Mouse (Mus musculus): ENCODE results near the gene Fignl2.

The Fignl2 gene

GRCm38 (mm10) chr15:101047194-101047555 is 31.2 kb downstream of the Fignl2 start, which contains the start of gene Gm47841:
Gm47841 (minus strand) TSS chr15:101047397.
- in situ Hi-C loops (cut with MboI; ENCODE audit: low pct_unique_long_range_greater_than_20kb in 1 of 2, low sequenced_read_pairs in 2 of 2, unreplicated experiment in 1 of 2), result no loop called here

- in situ Hi-C loops (cut with MboI; ENCODE audit: low pct_unique_long_range_greater_than_20kb in 1 of 2, low sequenced_read_pairs in 2 of 2, unreplicated experiment in 1 of 2), result no loop called here
These were observed 31.7 kb downstream of the Fignl2 start for GRCm38 (mm10) chr15:101046527-101047193.

GRCm38 (mm10) chr15:101046039-101046526 is 32.3 kb downstream of the Fignl2 start:
- in situ Hi-C loops (cut with MboI; ENCODE audit: low pct_unique_long_range_greater_than_20kb in 1 of 2, low sequenced_read_pairs in 2 of 2, unreplicated experiment in 1 of 2), result no loop called here

GRCm38 (mm10) chr15:101044531-101044930 is 33.8 kb downstream of the Fignl2 start:
- in situ Hi-C loops (cut with MboI; ENCODE audit: low pct_unique_long_range_greater_than_20kb in 1 of 2, low sequenced_read_pairs in 2 of 2, unreplicated experiment in 1 of 2), result no loop called here

GRCm38 (mm10) chr15:101042613-101043012 is 35.8 kb downstream of the Fignl2 start:
- in situ Hi-C loops (cut with MboI; ENCODE audit: low pct_unique_long_range_greater_than_20kb in 1 of 2, low sequenced_read_pairs in 2 of 2, unreplicated experiment in 1 of 2), result no loop called here

GRCm38 (mm10) chr15:101041966-101042365 is 36.4 kb downstream of the Fignl2 start:
- in situ Hi-C loops (cut with MboI; ENCODE audit: low pct_unique_long_range_greater_than_20kb in 1 of 2, low sequenced_read_pairs in 2 of 2, unreplicated experiment in 1 of 2), result no loop called here

- in situ Hi-C loops (cut with MboI; ENCODE audit: low pct_unique_long_range_greater_than_20kb in 1 of 2, low sequenced_read_pairs in 2 of 2, unreplicated experiment in 1 of 2), result no loop called here
These were observed 38.7 kb downstream of the Fignl2 start for GRCm38 (mm10) chr15:101039651-101040050.

GRCm38 (mm10) chr15:101028960-101029359 is 49.4 kb downstream of the Fignl2 start:
- in situ Hi-C loops (cut with MboI; ENCODE audit: low pct_unique_long_range_greater_than_20kb in 1 of 2, low sequenced_read_pairs in 2 of 2, unreplicated experiment in 1 of 2), result no loop called here

GRCm38 (mm10) chr15:101011352-101011751 is 67.0 kb downstream of the Fignl2 start:
- in situ Hi-C loops (cut with MboI; ENCODE audit: low pct_unique_long_range_greater_than_20kb in 1 of 2, low sequenced_read_pairs in 2 of 2, unreplicated experiment in 1 of 2), result no loop called here

- in situ Hi-C loops (cut with MboI; ENCODE audit: low pct_unique_long_range_greater_than_20kb in 1 of 2, low sequenced_read_pairs in 2 of 2, unreplicated experiment in 1 of 2), result no loop called here
These were observed 69.9 kb downstream of the Fignl2 start for GRCm38 (mm10) chr15:101008386-101009010.

- in situ Hi-C loops (cut with MboI; ENCODE audit: low pct_unique_long_range_greater_than_20kb in 1 of 2, low sequenced_read_pairs in 2 of 2, unreplicated experiment in 1 of 2), result no loop called here
These were observed 71.1 kb downstream of the Fignl2 start for GRCm38 (mm10) chr15:101007236-101007635.

- in situ Hi-C loops (cut with MboI; ENCODE audit: low pct_unique_long_range_greater_than_20kb in 1 of 2, low sequenced_read_pairs in 2 of 2, unreplicated experiment in 1 of 2), result no loop called here
These were observed 71.9 kb downstream of the Fignl2 start for GRCm38 (mm10) chr15:101006251-101007040.

- in situ Hi-C loops (cut with MboI; ENCODE audit: low pct_unique_long_range_greater_than_20kb in 1 of 2, low sequenced_read_pairs in 2 of 2, unreplicated experiment in 1 of 2), result no loop called here
These were observed 72.7 kb downstream of the Fignl2 start for GRCm38 (mm10) chr15:101005717-101006116.

GRCm38 (mm10) chr15:101004538-101004937 is 73.8 kb downstream of the Fignl2 start:
- in situ Hi-C loops (cut with MboI; ENCODE audit: low pct_unique_long_range_greater_than_20kb in 1 of 2, low sequenced_read_pairs in 2 of 2, unreplicated experiment in 1 of 2), result no loop called here

GRCm38 (mm10) chr15:101002466-101002865 is 75.9 kb downstream of the Fignl2 start:
- in situ Hi-C loops (cut with MboI; ENCODE audit: low pct_unique_long_range_greater_than_20kb in 1 of 2, low sequenced_read_pairs in 2 of 2, unreplicated experiment in 1 of 2), result no loop called here

- in situ Hi-C loops (cut with MboI; ENCODE audit: low pct_unique_long_range_greater_than_20kb in 1 of 2, low sequenced_read_pairs in 2 of 2, unreplicated experiment in 1 of 2), result no loop called here
These were observed 76.7 kb downstream of the Fignl2 start for GRCm38 (mm10) chr15:101001685-101002084.
